Mouse (Mus musculus): ENCODE results near the gene Olfr524.

GRCm38 (mm10) chr7:140206904-140207303 is 1.1 kb upstream of the Olfr524 start:
- TF ChIP-seq POLR2A (IDR thresholded peaks at IDR 0.05; ENCODE audit: insufficient read depth, low read depth, low read length) (no peak), EP300 (IDR thresholded peaks at IDR 0.05; ENCODE audit: insufficient read depth, low read depth, low read length) (no peak), CTCF (IDR thresholded peaks at IDR 0.05) (no peak)

Measured in heart, adult 2 months (tissue).